Mouse (Mus musculus): ENCODE results near the gene Rtp3. TPM values are rescaled to one million over a fixed set of nuclear protein-coding genes. Genes with fewer than 3 reads are reported as not detected.
A peak's percentile ranks its signal among the peaks of the same experiment; 100 is the strongest.

Rtp3 gene
- total and polyA plus RNA-seq, 2 experiments from 2014 or later: not detected

DNA sequence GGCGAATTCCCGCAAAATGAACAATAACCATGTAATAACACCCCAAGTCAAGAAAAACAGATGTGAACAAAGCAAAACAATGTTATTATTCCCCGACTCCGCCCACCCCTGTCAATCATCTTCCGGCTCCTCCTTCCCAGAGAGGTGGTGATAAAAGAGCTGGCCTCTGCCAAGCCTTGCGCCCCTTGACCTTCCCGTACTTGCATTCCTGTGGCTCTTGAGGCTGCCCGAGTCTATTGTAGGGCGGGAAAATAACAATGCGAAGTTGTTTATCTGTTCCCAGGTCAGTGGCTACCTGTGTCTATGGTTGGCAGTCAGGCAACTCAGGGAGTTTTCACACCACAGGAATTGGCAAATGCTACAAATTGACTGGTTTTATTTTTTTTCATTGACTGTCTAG is 9.5 kb upstream of the Rtp3 start:
- Histone ChIP-seq H3K9me3 (ENCODE audit: low read length) (no peaks in the 10 kb centered on the region), H3K9ac (replicated peaks; ENCODE audit: low read length, poor library complexity, severe bottlenecking) (no peak overlapping the region)

GRCm38 (mm10) chr9:110999056-110999455 is 8.7 kb upstream of the Rtp3 start:
- Histone ChIP-seq H3K27ac (ENCODE audit: low read depth, low read length) (no peak overlapping the region), H3K4me3 (ENCODE audit: low read depth, low read length) (no peak overlapping the region), H3K4me1 (ENCODE audit: insufficient read depth, low read length) (no peaks in the 10 kb centered on the region), H3K9me3 (ENCODE audit: low read length) (no peaks in the 10 kb centered on the region), H3K36me3 (ENCODE audit: insufficient read depth, low read length) (no peaks in the 10 kb centered on the region), H3K4me2 (ENCODE audit: low read depth, low read length, poor library complexity, severe bottlenecking) (no peak overlapping the region), H3K9ac (replicated peaks; ENCODE audit: low read length, poor library complexity, severe bottlenecking) (no peak overlapping the region), H3K27me3 (ENCODE audit: insufficient read depth, low read length) (no peaks in the 10 kb centered on the region)
- WGBS: 92% methylated on average over 2 of the region's 2 CpGs
- ATAC-seq (ENCODE audit: low FRiP score) (no peak), DNase-seq (ENCODE audit: low spot score) (no peak)
- no peak for TF ChIP-seq CTCF (IDR thresholded peaks at IDR 0.05)

More for the DNA sequence above, 9.5 kb upstream of the Rtp3 start:
- H3K4me1 ChIP-seq (ENCODE audit: insufficient read depth, low read length): no peaks in the 10 kb centered on the region
- H3K27me3 ChIP-seq (ENCODE audit: insufficient read depth, low read length): no peaks in the 10 kb centered on the region
- H3K36me3 ChIP-seq (ENCODE audit: insufficient read depth, low read length): no peaks in the 10 kb centered on the region
- no peak overlapping the region for H3K27ac ChIP-seq (ENCODE audit: low read depth, low read length)
- DNase-seq (ENCODE audit: low spot score): no peak
- no peak overlapping the region for H3K4me3 ChIP-seq (ENCODE audit: low read depth, low read length)
- 84% methylated on average over 10 of the region's 10 CpGs for WGBS
- TF ChIP-seq CTCF (IDR thresholded peaks at IDR 0.05): no peak
- ATAC-seq (ENCODE audit: low FRiP score): no peak
- H3K4me2 ChIP-seq (ENCODE audit: low read depth, low read length, poor library complexity, severe bottlenecking): no peak overlapping the region

GRCm38 (mm10) chr9:110997245-110997644 is 6.9 kb upstream of the Rtp3 start:
- Histone ChIP-seq H3K9me3 (ENCODE audit: low read length) (no peaks in the 10 kb centered on the region), H3K4me2 (ENCODE audit: low read depth, low read length, poor library complexity, severe bottlenecking) (no peak overlapping the region), H3K27me3 (ENCODE audit: insufficient read depth, low read length) (no peaks in the 10 kb centered on the region), H3K4me1 (ENCODE audit: insufficient read depth, low read length) (no peaks in the 10 kb centered on the region), H3K36me3 (ENCODE audit: insufficient read depth, low read length) (no peaks in the 10 kb centered on the region), H3K4me3 (ENCODE audit: low read depth, low read length) (no peak overlapping the region), H3K27ac (ENCODE audit: low read depth, low read length) (no peak overlapping the region), H3K9ac (replicated peaks; ENCODE audit: low read length, poor library complexity, severe bottlenecking) (no peak overlapping the region)
- peak; percentile 95 for TF ChIP-seq CTCF (IDR thresholded peaks at IDR 0.05)
- 6% methylated on average over 5 of the region's 5 CpGs for WGBS
- DNase-seq (ENCODE audit: low spot score) (peak; percentile 90), ATAC-seq (ENCODE audit: low FRiP score) (0 out of 2 replicates have a peak, but pooled peaks have one; percentile 31)

DNA sequence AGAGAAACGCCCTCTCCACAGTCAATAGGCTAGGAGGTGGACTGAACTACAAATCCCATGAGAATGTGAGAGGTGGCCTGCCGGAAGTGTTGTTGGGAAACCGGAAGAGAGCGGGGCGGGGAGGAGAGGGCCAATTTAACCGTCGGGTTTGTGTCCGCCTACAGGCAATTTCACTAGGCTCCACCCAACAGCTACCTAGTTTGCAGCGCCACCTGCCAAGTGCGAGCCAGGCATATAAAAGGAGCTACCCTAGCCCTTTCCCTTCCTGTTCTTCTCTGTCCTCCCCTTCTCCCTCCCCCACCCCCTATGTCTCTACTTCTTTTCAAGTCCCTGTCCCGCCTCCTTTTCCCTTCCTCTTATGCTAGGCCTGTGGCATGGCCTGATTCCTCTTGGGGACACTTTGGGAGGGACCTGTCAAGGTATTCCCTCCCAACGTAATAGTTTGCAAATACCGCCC is 4.4 kb upstream of the Rtp3 start:
- Histone ChIP-seq H3K27ac (ENCODE audit: low read depth, low read length) (0 out of 2 replicates have a peak overlapping the region, but pooled peaks have one; percentile 14), H3K36me3 (ENCODE audit: insufficient read depth, low read length) (no peaks in the 10 kb centered on the region), H3K9me3 (ENCODE audit: low read length) (no peaks in the 10 kb centered on the region), H3K4me3 (ENCODE audit: low read depth, low read length) (peak overlapping the region; percentile 31), H3K9ac (replicated peaks; ENCODE audit: low read length, poor library complexity, severe bottlenecking) (peak overlapping the region; percentile 55), H3K27me3 (ENCODE audit: insufficient read depth, low read length) (no peaks in the 10 kb centered on the region), H3K4me2 (ENCODE audit: low read depth, low read length, poor library complexity, severe bottlenecking) (peak overlapping the region; percentile 50), H3K4me1 (ENCODE audit: insufficient read depth, low read length) (no peaks in the 10 kb centered on the region)
- peak; percentile 87 for ATAC-seq (ENCODE audit: low FRiP score)
- DNase-seq (ENCODE audit: low spot score): peak; percentile 90
- WGBS: 8% methylated on average over 13 of the region's 13 CpGs
- peak; percentile 59 for TF ChIP-seq CTCF (IDR thresholded peaks at IDR 0.05)

GRCm38 (mm10) chr9:110993281-110993709 is 2.9 kb upstream of the Rtp3 start:
- Histone ChIP-seq H3K36me3 (ENCODE audit: insufficient read depth, low read length) (no peaks in the 10 kb centered on the region), H3K4me3 (ENCODE audit: low read depth, low read length) (no peak overlapping the region), H3K4me1 (ENCODE audit: insufficient read depth, low read length) (no peaks in the 10 kb centered on the region), H3K27me3 (ENCODE audit: insufficient read depth, low read length) (no peaks in the 10 kb centered on the region), H3K4me2 (ENCODE audit: low read depth, low read length, poor library complexity, severe bottlenecking) (no peak overlapping the region), H3K9ac (replicated peaks; ENCODE audit: low read length, poor library complexity, severe bottlenecking) (no peak overlapping the region), H3K27ac (ENCODE audit: low read depth, low read length) (no peak overlapping the region), H3K9me3 (ENCODE audit: low read length) (no peaks in the 10 kb centered on the region)
- DNase-seq (ENCODE audit: low spot score): no peak
- WGBS: 56% methylated on average over 3 of the region's 3 CpGs
- no peak for TF ChIP-seq CTCF (IDR thresholded peaks at IDR 0.05)
- ATAC-seq (ENCODE audit: low FRiP score): no peak

DNA sequence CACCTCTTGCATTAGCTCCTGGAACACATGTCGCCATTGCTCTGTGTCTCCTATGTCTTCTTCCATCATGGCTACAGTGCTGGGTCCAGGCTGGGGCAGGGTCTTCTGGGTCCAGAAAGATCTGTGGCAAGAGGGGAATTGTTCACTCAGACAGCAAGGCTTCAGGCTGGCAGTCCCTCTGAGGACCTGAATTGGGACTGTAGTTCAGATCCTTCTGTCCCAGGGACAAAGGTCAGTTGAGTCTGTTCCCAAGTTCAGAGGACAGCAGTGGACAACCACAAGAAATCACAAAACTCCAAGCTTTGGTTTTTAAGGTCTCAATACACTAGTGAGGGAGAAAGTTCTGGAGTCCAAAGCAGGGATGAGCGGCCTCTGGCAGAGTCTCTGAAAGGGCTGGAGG is 840 bp downstream of the Rtp3 start:
- H3K4me3 ChIP-seq (ENCODE audit: low read depth, low read length): no peak overlapping the region
- no peak for TF ChIP-seq CTCF (IDR thresholded peaks at IDR 0.05)
- no peaks in the 10 kb centered on the region for H3K9me3 ChIP-seq (ENCODE audit: low read length)
- no peak overlapping the region for H3K9ac ChIP-seq (replicated peaks; ENCODE audit: low read length, poor library complexity, severe bottlenecking)
- ATAC-seq (ENCODE audit: low FRiP score): no peak
- H3K27me3 ChIP-seq (ENCODE audit: insufficient read depth, low read length): no peaks in the 10 kb centered on the region
- 83% methylated on average over 2 of the region's 2 CpGs for WGBS
- DNase-seq (ENCODE audit: low spot score): no peak
- no peak overlapping the region for H3K27ac ChIP-seq (ENCODE audit: low read depth, low read length)
- H3K4me2 ChIP-seq (ENCODE audit: low read depth, low read length, poor library complexity, severe bottlenecking): no peak overlapping the region
- H3K4me1 ChIP-seq (ENCODE audit: insufficient read depth, low read length): no peaks in the 10 kb centered on the region
- no peaks in the 10 kb centered on the region for H3K36me3 ChIP-seq (ENCODE audit: insufficient read depth, low read length)
